ENCODE assay signal across 8 mouse cellular contexts in genomic region chr8:88698048-88698447, GRCm38 (mm10). TPM values are rescaled to one million over a fixed set of nuclear protein-coding genes. Genes with fewer than 3 reads are reported as not detected.
DNase-seq lines count a peak whose midpoint lies in the region; ATAC-seq and TF ChIP-seq lines count a peak whose summit lies in the region.

No protein-coding gene starts in this region.

- TF ChIP-seq RAD21 in MEL (IDR thresholded peaks at IDR 0.05; ENCODE audit: low read depth, low read length): no peak

- no peak for ATAC-seq in hindbrain, embryonic 12.5 days (ENCODE audit: low FRiP score)
- ATAC-seq in midbrain, embryonic 14.5 days (ENCODE audit: low FRiP score, low TSS enrichment): no peak

- no peak for DNase-seq in kidney, adult 2 months
- DNase-seq in kidney, postnatal 14 days: no peak
- DNase-seq in MEL (ENCODE audit: low read depth, low spot score): peak; percentile 47
- DNase-seq in midbrain, embryonic 14.5 days: peak; percentile 7
- DNase-seq in urinary bladder, adult 2 months (ENCODE audit: low spot score): no peak
- DNase-seq in adrenal gland, postnatal 10 days: no peak
- DNase-seq in cerebellum, postnatal 25 days: no peak

- WGBS in kidney, adult 2 months: 30% methylated on average over 2 of the region's 2 CpGs
- WGBS in hindbrain, embryonic 12.5 days: 24% methylated on average over 2 of the region's 2 CpGs
- WGBS in midbrain, embryonic 14.5 days: 39% methylated on average over 2 of the region's 2 CpGs

- H3K27me3 ChIP-seq in kidney, adult 2 months (replicated peaks; ENCODE audit: control insufficient read depth, insufficient read depth, low read length): no peaks in the 10 kb centered on the region
- H3K27me3 ChIP-seq in MEL (ENCODE audit: control insufficient read depth in 1 of 2, insufficient read depth in 2 of 2, low read length in 2 of 2): no peaks in the 10 kb centered on the region
- H3K27me3 ChIP-seq in hindbrain, embryonic 12.5 days: 0 out of 2 replicates have a peak, but pooled peaks cover 6% of the 10 kb centered on the region
- H3K27me3 ChIP-seq in midbrain, embryonic 14.5 days (ENCODE audit: control insufficient read depth, insufficient read depth, low read length): no peaks in the 10 kb centered on the region

- peak in 1 of 2 experiments; percentile 18; a peak in 1 of 4 replicates for TF ChIP-seq EP300 in MEL (IDR thresholded peaks at IDR 0.05; ENCODE audit: low read depth in 1 of 2, low read length in 2 of 2)

- H3K9me3 ChIP-seq in MEL (replicated peaks; ENCODE audit: insufficient read depth, low read length): no peaks in the 10 kb centered on the region
- H3K9me3 ChIP-seq in hindbrain, embryonic 12.5 days (replicated peaks): no peaks in the 10 kb centered on the region
- no peaks in the 10 kb centered on the region for H3K9me3 ChIP-seq in midbrain, embryonic 14.5 days (ENCODE audit: control insufficient read depth, low read length)

- TF ChIP-seq POLR2A in kidney, adult 2 months (IDR thresholded peaks at IDR 0.05; ENCODE audit: low read depth, low read length): no peak
- TF ChIP-seq POLR2A in MEL (IDR thresholded peaks at IDR 0.05; ENCODE audit: control insufficient read depth in 1 of 2, insufficient read depth in 1 of 2, low read depth in 1 of 2, low read length in 2 of 2, poor library complexity in 1 of 2): no peak

- no peak overlapping the region for H3K27ac ChIP-seq in kidney, adult 2 months (ENCODE audit: insufficient read depth, low read depth, low read length)
- 0 out of 2 replicates have a peak overlapping the region, but pooled peaks have one; percentile 7 for H3K27ac ChIP-seq in MEL (ENCODE audit: control insufficient read depth, low read depth, low read length)
- H3K27ac ChIP-seq in hindbrain, embryonic 12.5 days: no peak overlapping the region
- no peak overlapping the region for H3K27ac ChIP-seq in midbrain, embryonic 14.5 days (replicated peaks; ENCODE audit: low read depth, low read length)

- H3K79me2 ChIP-seq in MEL (ENCODE audit: control insufficient read depth, insufficient read depth, low read length, poor library complexity): peaks cover 3% of the 10 kb centered on the region; the same call in 1 of the 2 replicates

- no peak for TF ChIP-seq CTCF in kidney, adult 2 months (conservative IDR thresholded peaks at IDR 0.05; ENCODE audit: insufficient read depth, insufficient read length, low read depth, low read length)
- no peak for TF ChIP-seq CTCF in MEL (IDR thresholded peaks at IDR 0.05 in 2 of 3, conservative IDR thresholded peaks at IDR 0.05 in 1 of 3; ENCODE audit: control insufficient read depth in 1 of 3, insufficient read depth in 1 of 3, low read depth in 2 of 3, low read length in 3 of 3, poor library complexity in 1 of 3, severe bottlenecking in 1 of 3)

- H3K4me2 ChIP-seq in hindbrain, embryonic 12.5 days (replicated peaks): peak overlapping the region; percentile 65
- H3K4me2 ChIP-seq in midbrain, embryonic 14.5 days (ENCODE audit: low read length): peak overlapping the region; percentile 74

- H3K4me1 ChIP-seq in kidney, adult 2 months (ENCODE audit: control insufficient read depth, insufficient read depth, low read length): peaks cover 5% of the 10 kb centered on the region; the same call in 1 of the 2 replicates
- H3K4me1 ChIP-seq in MEL (ENCODE audit: control insufficient read depth in 1 of 2, insufficient read depth in 2 of 2, low read length in 2 of 2): peaks cover 7 to 18% of the 10 kb centered on the region in 2 experiments
- peaks cover 6% of the 10 kb centered on the region for H3K4me1 ChIP-seq in hindbrain, embryonic 12.5 days
- H3K4me1 ChIP-seq in midbrain, embryonic 14.5 days (ENCODE audit: control insufficient read depth, insufficient read depth, low read length): peaks cover 8% of the 10 kb centered on the region; the same call in 1 of the 2 replicates

- peak overlapping the region; percentile 26; the same call in 1 of the 2 replicates for H3K4me3 ChIP-seq in kidney, adult 2 months (ENCODE audit: insufficient read depth, low read depth, low read length)
- peak overlapping the region; percentile 68 to 100 for H3K4me3 ChIP-seq in MEL (ENCODE audit: control insufficient read depth in 1 of 2, insufficient read depth in 1 of 2, low read depth in 2 of 2, low read length in 2 of 2)
- H3K4me3 ChIP-seq in hindbrain, embryonic 12.5 days: peak overlapping the region; percentile 73
- H3K4me3 ChIP-seq in midbrain, embryonic 14.5 days (replicated peaks; ENCODE audit: low read depth, low read length): peak overlapping the region; percentile 84

- no peaks in the 10 kb centered on the region for H3K36me3 ChIP-seq in kidney, adult 2 months (ENCODE audit: control insufficient read depth, insufficient read depth, low read length)
- H3K36me3 ChIP-seq in MEL (ENCODE audit: control insufficient read depth in 1 of 2, insufficient read depth in 2 of 2, low read length in 2 of 2): peaks cover 0 to 15% of the 10 kb centered on the region in 2 experiments; a peak in 2 of 4 replicates
- no peaks in the 10 kb centered on the region for H3K36me3 ChIP-seq in hindbrain, embryonic 12.5 days
- no peaks in the 10 kb centered on the region for H3K36me3 ChIP-seq in midbrain, embryonic 14.5 days (ENCODE audit: control insufficient read depth, insufficient read depth, low read length)

- H3K9ac ChIP-seq in MEL (ENCODE audit: control insufficient read depth, low read depth, low read length, poor library complexity, severe bottlenecking): peak overlapping the region; percentile 66; the same call in 1 of the 2 replicates
- H3K9ac ChIP-seq in hindbrain, embryonic 12.5 days: peak overlapping the region; percentile 78; the same call in 1 of the 2 replicates
- peak overlapping the region; percentile 78; the same call in 1 of the 2 replicates for H3K9ac ChIP-seq in midbrain, embryonic 14.5 days (replicated peaks; ENCODE audit: low read length)

TF ChIP-seq in MEL, 35 proteins besides CTCF, POLR2A, EP300 and RAD21:
- no peak for TF ChIP-seq UBTF (IDR thresholded peaks at IDR 0.05; ENCODE audit: borderline replicate concordance, insufficient read depth, low read depth, low read length)
- no peak for TF ChIP-seq BHLHE40 (IDR thresholded peaks at IDR 0.05; ENCODE audit: borderline replicate concordance, low read depth, low read length)
- no peak for TF ChIP-seq POLR2AphosphoS5 (IDR thresholded peaks at IDR 0.05; ENCODE audit: borderline replicate concordance, low read depth, low read length)
- TF ChIP-seq ZMIZ1 (IDR thresholded peaks at IDR 0.05; ENCODE audit: low read depth, low read length): no peak
- no peak for TF ChIP-seq MAFK (IDR thresholded peaks at IDR 0.05; ENCODE audit: borderline replicate concordance, low read depth, low read length)
- no peak for TF ChIP-seq CHD1 (IDR thresholded peaks at IDR 0.05; ENCODE audit: low read depth, low read length)
- TF ChIP-seq SIN3A (IDR thresholded peaks at IDR 0.05; ENCODE audit: low read length): 0 out of 2 replicates have a peak, but pooled peaks have one; percentile 18
- TF ChIP-seq E2F4 (IDR thresholded peaks at IDR 0.05; ENCODE audit: borderline replicate concordance, low read depth, low read length): no peak
- no peak for TF ChIP-seq HCFC1 (IDR thresholded peaks at IDR 0.05; ENCODE audit: low read depth, low read length)
- peak; percentile 86 for TF ChIP-seq ZNF384 (IDR thresholded peaks at IDR 0.05; ENCODE audit: low read depth, low read length)
- peak; percentile 64 for TF ChIP-seq GATA1 (IDR thresholded peaks at IDR 0.05; ENCODE audit: low read depth, low read length)
- peak; percentile 42; the same call in 1 of the 2 replicates for TF ChIP-seq RCOR1 (IDR thresholded peaks at IDR 0.05; ENCODE audit: low read depth, low read length)
- no peak for TF ChIP-seq TCF12 (IDR thresholded peaks at IDR 0.05; ENCODE audit: low read depth, low read length)
- TF ChIP-seq ELF1 (IDR thresholded peaks at IDR 0.05; ENCODE audit: low read depth, low read length): no peak
- TF ChIP-seq MYB (IDR thresholded peaks at IDR 0.05; ENCODE audit: low read depth, low read length): no peak
- TF ChIP-seq SMC3 (IDR thresholded peaks at IDR 0.05; ENCODE audit: low read depth, low read length): no peak
- no peak for TF ChIP-seq POLR2AphosphoS2 (IDR thresholded peaks at IDR 0.05; ENCODE audit: low read length)
- no peak for TF ChIP-seq MAX (IDR thresholded peaks at IDR 0.05; ENCODE audit: low read length)
- no peak for TF ChIP-seq MXI1 (IDR thresholded peaks at IDR 0.05; ENCODE audit: low read depth, low read length)
- TF ChIP-seq ETS1 (IDR thresholded peaks at IDR 0.05; ENCODE audit: low read depth, low read length): 0 out of 2 replicates have a peak, but pooled peaks have one; percentile 28
- no peak for TF ChIP-seq USF1 (IDR thresholded peaks at IDR 0.05; ENCODE audit: low read depth, low read length)

RNA-seq across cellular contexts. Expression of gene Cyld, which starts 1.2 kb away (rescaled TPM):
- polyA plus RNA-seq in kidney, adult 2 months (2012; rRNA removed): 8.4 and 10.0 TPM in 2 replicates
- 7.2 and 8.4 TPM in 2 replicates for total RNA-seq in MEL (2012; rRNA removed)
- 1 to 10 TPM in 1 of 2 experiments, not detected in 1; 7.8 TPM for polyA plus RNA-seq in MEL (2012; ENCODE audit: insufficient read depth in 1 of 2, insufficient read length in 2 of 2, low read depth in 1 of 2, low replicate concordance in 2 of 2, missing spikeins in 1 of 2)
- polyA plus RNA-seq in hindbrain, embryonic 12.5 days (2016; fragmentation: Nextera tagmentation; extraction: Ambion mirVana): 18.3 and 19.3 TPM in 2 replicates
- 19.0 and 21.1 TPM in 2 replicates for polyA plus RNA-seq in midbrain, embryonic 14.5 days (2014; fragmentation: Nextera tagmentation; extraction: Ambion mirVana)
- polyA plus RNA-seq in urinary bladder, adult 2 months (2012; rRNA removed): 10.7 and 12.2 TPM in 2 replicates
- total RNA-seq in adrenal gland, postnatal 10 days (2021): 10 to 100 TPM; 26.7 to 31.7 TPM

RNA-seq across cellular contexts. Expression of gene Nod2, which starts 50.9 kb away (rescaled TPM):
- 1.4 and 1.7 TPM in 2 replicates for polyA plus RNA-seq in kidney, adult 2 months (2012; rRNA removed)
- 0.42 and 0.50 TPM in 2 replicates for total RNA-seq in MEL (2012; rRNA removed)
- polyA plus RNA-seq in MEL (2012; ENCODE audit: insufficient read depth in 1 of 2, insufficient read length in 2 of 2, low read depth in 1 of 2, low replicate concordance in 2 of 2, missing spikeins in 1 of 2): under 1 TPM in 1 of 2 experiments, not detected in 1; 0.22 TPM
- 0.13 and 0.25 TPM in 2 replicates for polyA plus RNA-seq in hindbrain, embryonic 12.5 days (2016; fragmentation: Nextera tagmentation; extraction: Ambion mirVana)
- polyA plus RNA-seq in midbrain, embryonic 14.5 days (2014; fragmentation: Nextera tagmentation; extraction: Ambion mirVana): 0.07 TPM in 2 replicates
- 0.47 and 0.52 TPM in 2 replicates for polyA plus RNA-seq in urinary bladder, adult 2 months (2012; rRNA removed)
- 1 to 10 TPM in 1 of 2 experiments, under 1 TPM in 1; 0.94 to 1.1 TPM for total RNA-seq in adrenal gland, postnatal 10 days (2021)

Comparison
In these comparisons a context has a peak if more than half of its experiments do, and no peak if none do; other contexts are left out.
1. DNase-seq: peak in MEL (single experiment) and midbrain, embryonic 14.5 days (single experiment); none in kidney, adult 2 months (single experiment), kidney, postnatal 14 days (single experiment), urinary bladder, adult 2 months (single experiment), adrenal gland, postnatal 10 days (single experiment) and cerebellum, postnatal 25 days (0 of 2).
2. H3K4me3 ChIP-seq: peak in every context shown above with its lines; median percentile 84 in MEL; 84 in midbrain, embryonic 14.5 days; 73 in hindbrain, embryonic 12.5 days; 26 in kidney, adult 2 months.
3. Peak in every context shown above with its lines, with median percentiles within 50 percentile points of each other: H3K9ac ChIP-seq.